Mouse (Mus musculus) cerebellum, adult 2 months (tissue): ENCODE data around the gene Fgf10.

ENCODE experiments used
- CTCF ChIP-seq: fragments of 200-500 bp; IDR thresholded peaks from 2 replicates; pipeline ENCODE4 v1.5.1; 2011; ENCODE audit warnings: low read depth, mild to moderate bottlenecking, control low read depth, low read length, moderate library complexity, borderline replicate concordance; ENCODE audit not compliant: insufficient read depth
- POLR2A ChIP-seq: fragments of 200-500 bp; IDR thresholded peaks from 2 replicates; pipeline ENCODE4 v1.6.1; 2011; ENCODE audit warnings: low read length, control low read depth, borderline replicate concordance; ENCODE audit not compliant: insufficient read depth

DNA sequence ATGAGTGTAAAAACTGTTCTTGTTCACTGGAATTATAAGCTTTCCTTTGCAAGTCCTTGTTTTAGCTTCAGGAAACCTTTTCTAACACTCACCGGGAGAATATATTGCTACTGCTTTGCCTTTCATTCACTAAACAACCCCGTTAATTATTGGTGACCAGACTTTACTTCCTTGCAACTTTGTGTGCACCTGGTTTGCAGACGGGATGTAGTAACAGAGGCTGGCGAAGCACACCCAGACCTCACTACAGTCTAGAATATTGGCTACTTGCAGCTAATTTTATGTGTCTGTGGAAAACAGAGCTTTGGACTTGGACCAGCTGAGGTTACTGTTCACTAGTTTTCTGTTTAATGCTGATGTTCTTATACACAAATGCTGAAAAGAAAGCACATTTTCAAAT lies 155.5 kb downstream of the Fgf10 start:
- TF ChIP-seq POLR2A (no peak), CTCF (no peak)
